Mouse (Mus musculus) embryonic fibroblast, embryonic 13.5 days (primary cell): ENCODE results near the gene Uncx.

ENCODE experiments used
- CTCF ChIP-seq: IDR thresholded peaks from 2 replicates; pipeline ENCODE4 v1.5.1; 2011; ENCODE audit warnings: mild to moderate bottlenecking, control low read depth, low read length, moderate library complexity, borderline replicate concordance; ENCODE audit not compliant: insufficient read depth
- POLR2A ChIP-seq: IDR thresholded peaks from 2 replicates; pipeline ENCODE4 v1.6.1; 2011; ENCODE audit warnings: low read depth, mild to moderate bottlenecking, control low read depth, low read length, moderate library complexity

DNA sequence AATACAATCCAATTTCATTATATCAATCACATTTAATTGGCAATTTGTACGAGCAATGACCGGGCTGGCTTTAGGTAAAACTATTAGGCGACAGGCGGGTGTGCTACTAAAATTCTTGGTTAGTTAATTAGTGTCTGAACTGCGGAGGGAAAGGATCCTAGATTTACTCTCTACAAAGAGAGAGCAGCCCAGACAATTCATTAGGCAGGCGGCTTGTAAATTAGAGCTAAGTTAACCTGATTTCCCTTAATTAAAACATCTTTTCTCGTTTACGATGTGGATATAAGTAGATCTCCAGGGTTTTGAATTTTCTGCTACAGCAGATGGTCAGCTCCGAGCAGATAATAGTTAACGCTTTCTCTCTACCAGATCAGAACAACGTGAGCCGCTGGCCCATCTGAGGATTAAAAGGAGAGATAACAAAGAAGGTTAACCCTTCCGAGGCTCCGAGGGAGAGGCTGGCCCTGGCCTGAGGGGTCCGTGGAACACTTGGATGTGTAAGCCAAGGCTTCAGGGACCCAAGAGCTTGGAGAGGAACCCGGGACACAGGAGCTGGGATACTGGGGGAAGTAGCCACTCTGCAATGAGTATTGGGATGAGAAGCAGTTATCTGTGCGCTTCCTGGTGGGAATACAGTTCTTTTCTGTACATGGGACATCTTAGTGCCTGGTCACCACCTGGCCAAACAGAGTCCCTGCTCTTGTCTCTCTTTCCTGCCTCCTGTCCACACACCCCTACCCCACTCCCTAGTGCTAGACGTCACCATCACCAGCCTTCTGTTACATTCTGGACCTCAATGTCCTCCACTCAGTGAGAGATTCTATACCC, 6.2 kb upstream of the Uncx start:
- TF ChIP-seq CTCF: no peak
- TF ChIP-seq POLR2A: no peak
